Mouse (Mus musculus): Measurements from ENCODE around the gene Gabpb2.
"Not testable (repeated sequence)": the region's sequence is repeated elsewhere in the genome, so short reads cannot be mapped to it uniquely, and the experiment has no call there.

Gene Gabpb2

GRCm38 (mm10) chr3:95232771-95233170 lies 15.1 kb upstream of the Gabpb2 start:
- in situ Hi-C loops (cut with MboI, MseI): no loop called here

GRCm38 (mm10) chr3:95231298-95232221 lies 13.8 kb upstream of the Gabpb2 start, which contains the start of gene Mllt11:
Gene Mllt11, minus strand, starts transcription at chr3:95232171.
- in situ Hi-C loops (cut with MboI, MseI): no loop called here

GRCm38 (mm10) chr3:95230495-95231297 lies 13.0 kb upstream of the Gabpb2 start:
- in situ Hi-C loops (cut with MboI, MseI): no loop called here

DNA sequence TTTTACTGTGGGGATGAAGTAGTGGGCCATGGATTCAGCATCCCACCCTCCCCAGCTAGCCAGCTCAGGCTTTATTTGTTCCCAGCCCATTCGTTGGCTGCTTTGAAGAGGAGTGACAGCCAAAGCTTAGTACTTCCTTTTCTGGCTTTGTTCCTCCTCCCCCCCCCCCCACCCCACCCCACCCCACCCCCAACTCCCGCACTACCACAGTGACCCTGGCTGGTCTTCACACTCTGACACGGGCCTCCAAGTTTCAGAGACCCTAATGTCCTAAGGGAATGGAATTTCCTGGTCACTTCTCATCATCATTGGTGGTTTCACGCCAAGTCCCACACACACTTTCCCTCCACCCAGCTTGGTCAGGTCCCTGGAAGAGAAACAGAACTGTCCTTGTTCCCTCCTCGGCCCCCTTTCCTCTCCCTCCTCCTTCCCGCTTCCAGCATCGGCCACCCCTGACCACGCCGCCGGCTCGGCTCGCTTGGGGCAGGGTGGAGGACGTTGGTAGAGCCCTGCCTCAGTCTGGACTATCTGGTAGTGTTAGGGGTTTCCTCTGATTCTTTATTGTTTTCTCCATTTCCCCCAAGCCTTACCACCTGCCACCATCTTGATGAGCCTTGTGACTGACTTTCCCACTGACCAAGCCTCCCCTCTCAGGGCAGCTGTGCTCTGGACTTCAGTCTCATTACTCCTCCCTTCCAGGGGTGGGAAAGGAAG lies 12.2 kb upstream of the Gabpb2 start:
- in situ Hi-C loops (cut with MboI, MseI): no loop called here

GRCm38 (mm10) chr3:95228894-95229780 lies 11.4 kb upstream of the Gabpb2 start:
- in situ Hi-C loops (cut with MboI, MseI): no loop called here

DNA sequence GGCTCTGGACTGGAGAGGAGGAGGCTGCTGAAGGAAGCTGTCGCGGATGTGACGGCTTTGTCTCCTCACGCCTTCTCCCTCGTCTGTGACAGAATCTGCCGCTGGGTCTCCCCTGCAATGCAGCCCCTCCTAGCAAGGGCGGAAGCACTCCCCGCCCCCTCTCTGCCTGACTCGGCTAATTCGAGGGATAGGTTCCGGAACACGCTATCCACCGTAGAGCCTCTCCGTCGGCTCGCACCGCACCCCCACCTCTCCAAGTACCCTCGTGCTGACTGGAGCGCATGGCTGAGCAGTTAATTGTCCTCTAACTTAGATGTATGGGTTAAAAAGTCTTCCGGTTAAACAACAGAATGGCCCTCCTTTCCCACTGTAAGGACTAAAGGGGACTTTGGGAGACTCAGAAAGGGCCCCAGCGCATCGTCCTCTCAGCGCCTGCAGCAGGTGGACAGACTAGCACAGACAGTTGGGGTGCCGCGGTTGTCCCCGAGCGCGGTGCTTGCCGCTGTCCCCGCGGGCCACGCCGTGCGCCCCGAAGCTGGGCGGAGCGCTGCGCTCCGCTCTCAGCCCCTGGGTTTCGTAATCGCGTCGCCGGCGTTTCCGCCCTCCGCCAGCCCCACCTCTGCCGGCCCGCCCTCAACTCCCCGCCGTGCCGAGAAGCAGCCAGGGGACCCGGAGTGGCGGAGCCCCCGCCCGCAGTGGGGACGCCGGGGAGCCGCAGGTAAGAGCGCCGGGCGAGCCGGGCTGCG lies 10.6 kb upstream of the Gabpb2 start, which contains the start of gene Cdc42se1:
TSS of gene Cdc42se1 (plus strand) at position 585 of the 746 bp plus-strand sequence.
- in situ Hi-C loops (cut with MboI, MseI): no loop called here

DNA sequence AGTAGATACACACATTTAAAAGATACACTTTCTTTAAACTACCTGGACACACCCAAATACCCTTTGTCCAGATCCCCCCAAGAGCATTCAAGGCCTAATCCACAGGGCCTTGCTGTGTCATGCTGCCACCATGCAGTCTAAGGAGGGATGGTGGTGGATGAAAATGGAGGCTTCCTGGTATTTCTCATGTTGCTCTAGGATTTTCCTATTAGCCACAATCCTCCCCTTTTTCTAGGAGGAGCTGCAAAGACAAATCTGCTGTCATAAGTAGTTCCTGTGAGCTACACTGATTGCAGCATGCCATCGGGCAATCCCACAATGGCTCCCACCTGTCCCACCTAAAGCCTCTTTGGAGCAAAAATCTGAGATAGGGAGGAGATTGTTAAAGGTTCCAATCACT lies 9.5 kb upstream of the Gabpb2 start:
- in situ Hi-C loops (cut with MboI, MseI): no loop called here

- in situ Hi-C loops (cut with MboI, MseI): no loop called here
These were observed 6.6 kb upstream of the Gabpb2 start for GRCm38 (mm10) chr3:95224295-95224694.

GRCm38 (mm10) chr3:95223041-95223440 lies 5.3 kb upstream of the Gabpb2 start:
- in situ Hi-C loops (cut with MboI, MseI): no loop called here

DNA sequence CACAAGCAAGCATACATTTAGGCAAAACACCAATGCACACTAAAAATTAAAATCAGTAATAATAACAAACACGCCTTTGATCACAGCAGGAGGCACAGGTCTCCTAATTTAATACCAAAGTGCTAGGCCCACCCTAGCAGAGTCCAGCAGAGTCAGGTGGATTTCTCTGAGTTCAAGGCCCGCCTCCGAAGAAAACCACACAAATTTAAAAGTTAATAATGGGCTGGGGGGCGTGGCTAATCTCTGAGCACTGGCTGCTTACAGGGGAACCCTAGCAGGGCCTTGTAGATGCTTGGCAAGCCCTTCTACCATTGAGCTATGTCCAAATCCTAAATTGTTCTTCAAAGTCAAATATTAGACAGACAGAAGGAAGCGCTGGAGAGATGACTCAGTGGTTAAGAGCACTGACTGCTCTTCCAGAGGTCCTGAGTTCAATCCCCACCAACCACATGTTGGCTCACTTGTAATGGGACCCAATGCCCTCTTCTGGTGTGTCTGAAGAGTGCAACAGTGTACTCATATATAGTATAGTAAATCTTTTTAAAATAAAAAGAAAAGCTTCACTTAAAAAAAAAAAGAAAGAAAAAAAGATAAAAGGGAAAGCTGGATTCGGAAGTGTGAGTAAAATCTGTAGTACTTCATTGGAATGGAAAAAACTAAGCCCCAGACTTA lies 886 bp upstream of the Gabpb2 start:
- in situ Hi-C loops (cut with MboI, MseI): no loop called here

GRCm38 (mm10) chr3:95216655-95217254 lies 961 bp downstream of the Gabpb2 start:
- in situ Hi-C loops (cut with MboI, MseI): no loop called here

DNA sequence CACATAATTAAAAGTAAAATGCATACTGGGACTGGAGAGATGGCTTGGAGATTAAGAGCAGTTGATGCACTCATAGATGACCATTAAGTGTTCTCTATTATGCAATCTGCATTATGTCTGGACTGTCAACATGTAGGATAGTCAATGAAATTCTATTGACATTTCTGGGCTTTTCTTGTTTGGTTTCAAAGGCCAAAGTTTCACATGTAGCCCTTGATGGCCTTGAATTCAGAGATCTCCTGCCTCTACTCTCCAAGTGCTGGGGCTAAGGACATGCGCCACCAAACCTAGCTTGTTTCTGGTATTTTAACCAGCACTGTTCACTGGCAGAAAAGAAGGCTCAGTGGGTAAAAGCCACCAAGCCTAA lies 4.1 kb downstream of the Gabpb2 start:
- in situ Hi-C loops (cut with MboI, MseI): no loop called here

- in situ Hi-C loops (cut with MboI, MseI): not testable (repeated sequence)
These were observed 4.7 kb downstream of the Gabpb2 start for GRCm38 (mm10) chr3:95212889-95213608.

GRCm38 (mm10) chr3:95210585-95210984 lies 7.1 kb downstream of the Gabpb2 start:
- in situ Hi-C loops (cut with MboI, MseI): no loop called here

DNA sequence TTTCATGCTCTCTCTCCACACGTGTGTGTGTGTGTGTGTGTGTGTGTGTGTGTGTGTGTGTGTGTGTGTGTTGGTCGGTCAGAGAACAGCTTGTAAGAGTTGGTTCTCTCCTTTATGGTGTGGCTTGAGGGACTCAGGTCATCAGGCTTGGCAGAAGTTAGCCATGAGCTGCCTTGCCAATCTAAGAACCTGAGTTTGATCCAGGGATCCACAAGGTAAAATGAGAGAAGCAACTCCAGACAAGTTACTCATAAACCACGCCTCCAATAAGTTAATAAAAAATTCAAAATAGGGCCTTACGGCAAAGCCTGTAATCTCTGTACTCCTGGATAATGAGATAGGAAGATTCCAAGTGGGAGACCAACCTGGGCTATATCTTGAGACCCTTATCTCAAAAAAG lies 9.4 kb downstream of the Gabpb2 start:
- in situ Hi-C loops (cut with MboI, MseI): loop anchor here (10.0 kb wide), 1 partner anchor 683 kb away; no protein-coding TSS in a partner anchor

- in situ Hi-C loops (cut with MboI, MseI): loop anchor here (10.0 kb wide), 1 partner anchor 679 kb away; no protein-coding TSS in a partner anchor
These were observed 13.8 kb downstream of the Gabpb2 start for GRCm38 (mm10) chr3:95203880-95204279.

GRCm38 (mm10) chr3:95200562-95200961 lies 17.2 kb downstream of the Gabpb2 start:
- in situ Hi-C loops (cut with MboI, MseI): loop anchor here (10.0 kb wide), 1 partner anchor 676 kb away; no protein-coding TSS in a partner anchor

- in situ Hi-C loops (cut with MboI, MseI): loop anchor here (10.0 kb wide), 1 partner anchor 675 kb away; no protein-coding TSS in a partner anchor
These were observed 17.6 kb downstream of the Gabpb2 start for GRCm38 (mm10) chr3:95200132-95200531.
